Mouse (Mus musculus) E14TG2a.4 (cell line): ENCODE data around the gene Hmg20a.
A peak's percentile ranks its signal among the peaks of the same experiment; 100 is the strongest.

Source experiments
- H3K27me3 ChIP-seq: 2 replicates; pipeline ENCODE4 v1.6.1; 2014; ENCODE audit warnings: low read length, control low read depth; ENCODE audit not compliant: insufficient read depth
- H3K36me3 ChIP-seq: 2 replicates; pipeline ENCODE4 v1.6.1; 2014; ENCODE audit warnings: low read length, control low read depth; ENCODE audit not compliant: insufficient read depth
- H3K4me1 ChIP-seq: replicated peaks from 2 replicates; pipeline ENCODE4 v1.6.1; 2014; ENCODE audit warnings: low read depth, low read length, control low read depth
- H3K4me3 ChIP-seq: replicated peaks from 2 replicates; pipeline ENCODE4 v1.5.1; 2014; ENCODE audit warnings: mild to moderate bottlenecking, low read length
- H3K9me3 ChIP-seq: 2 replicates; pipeline ENCODE4 v1.6.1; 2014; ENCODE audit warnings: low read length, control low read depth
- CTCF ChIP-seq: conservative IDR thresholded peaks from 2 replicates; pipeline ENCODE4 v1.5.1; 2014; ENCODE audit warnings: low read length
- NANOG ChIP-seq: IDR thresholded peaks from 2 replicates; pipeline ENCODE4 v1.6.1; 2014; ENCODE audit warnings: borderline replicate concordance, low read length, mixed read lengths
- POU5F1 ChIP-seq: IDR thresholded peaks from 2 replicates; pipeline ENCODE4 v1.6.1; 2014; ENCODE audit warnings: low read length, borderline replicate concordance

Gene Hmg20a

GRCm38 (mm10) chr9:56417948-56418737 is at the start of gene Hmg20a, which contains the start of gene Peak1:
Gene Hmg20a, plus strand, starts transcription at chr9:56418609.
Gene Peak1, minus strand, starts transcription at chr9:56418067.
- Histone ChIP-seq H3K9me3 (no peaks in the 10 kb centered on the region), H3K4me3 (peak within 1 kb of the TSS; percentile 93), H3K4me1 (peaks cover 50% of the 10 kb centered on the region), H3K27me3 (no peaks in the 10 kb centered on the region), H3K36me3 (no peaks in the 10 kb centered on the region)
- TF ChIP-seq POU5F1 (no peak), CTCF (no peak), NANOG (peak; percentile 66; the same call in 1 of the 2 replicates)

GRCm38 (mm10) chr9:56368814-56369213 is 49.6 kb upstream of the Hmg20a start:
- Histone ChIP-seq H3K9me3 (no peaks in the 10 kb centered on the region), H3K36me3 (no peaks in the 10 kb centered on the region), H3K27me3 (no peaks in the 10 kb centered on the region), H3K4me1 (peaks cover 11% of the 10 kb centered on the region), H3K4me3 (no peak overlapping the region)
- TF ChIP-seq POU5F1 (no peak), NANOG (no peak), CTCF (no peak)

- TF ChIP-seq NANOG (no peak), CTCF (no peak), POU5F1 (no peak)
- no peak overlapping the region for H3K4me3 ChIP-seq
- no peaks in the 10 kb centered on the region for H3K36me3 ChIP-seq
- H3K4me1 ChIP-seq = peaks cover 11% of the 10 kb centered on the region
- no peaks in the 10 kb centered on the region for H3K27me3 ChIP-seq
- H3K9me3 ChIP-seq = no peaks in the 10 kb centered on the region
Observed at GRCm38 (mm10) chr9:56370710-56371109, 47.7 kb upstream of the Hmg20a start.

GRCm38 (mm10) chr9:56374401-56374800 is 44.0 kb upstream of the Hmg20a start:
- Histone ChIP-seq H3K4me3 (no peak overlapping the region), H3K4me1 (no peaks in the 10 kb centered on the region), H3K27me3 (no peaks in the 10 kb centered on the region), H3K9me3 (no peaks in the 10 kb centered on the region), H3K36me3 (no peaks in the 10 kb centered on the region)
- TF ChIP-seq POU5F1 (no peak), CTCF (no peak), NANOG (no peak)

- Histone ChIP-seq H3K4me3 (no peak overlapping the region), H3K9me3 (peaks cover 6% of the 10 kb centered on the region; the same call in 1 of the 2 replicates), H3K36me3 (no peaks in the 10 kb centered on the region), H3K27me3 (no peaks in the 10 kb centered on the region), H3K4me1 (no peaks in the 10 kb centered on the region)
- no peak for TF ChIP-seq POU5F1
- no peak for TF ChIP-seq CTCF
- TF ChIP-seq NANOG = no peak
Observed at GRCm38 (mm10) chr9:56382786-56383185, 35.6 kb upstream of the Hmg20a start.

GRCm38 (mm10) chr9:56392857-56393256 is 25.6 kb upstream of the Hmg20a start:
- H3K4me1 ChIP-seq = peaks cover 5% of the 10 kb centered on the region; the same call in 1 of the 2 replicates
- H3K9me3 ChIP-seq = no peaks in the 10 kb centered on the region
- H3K4me3 ChIP-seq = no peak overlapping the region
- no peaks in the 10 kb centered on the region for H3K27me3 ChIP-seq
- H3K36me3 ChIP-seq = no peaks in the 10 kb centered on the region
- no peak for TF ChIP-seq CTCF
- no peak for TF ChIP-seq NANOG

- TF ChIP-seq POU5F1 (no peak), CTCF (no peak), NANOG (no peak)
- no peaks in the 10 kb centered on the region for H3K27me3 ChIP-seq
Observed at GRCm38 (mm10) chr9:56396306-56396705, 22.1 kb upstream of the Hmg20a start.

GRCm38 (mm10) chr9:56404619-56405018 is 13.8 kb upstream of the Hmg20a start:
- Histone ChIP-seq H3K4me3 (no peak overlapping the region), H3K36me3 (no peaks in the 10 kb centered on the region), H3K4me1 (no peaks in the 10 kb centered on the region), H3K9me3 (no peaks in the 10 kb centered on the region), H3K27me3 (no peaks in the 10 kb centered on the region)
- TF ChIP-seq NANOG = no peak
- no peak for TF ChIP-seq POU5F1
- TF ChIP-seq CTCF = no peak

More at GRCm38 (mm10) chr9:56396306-56396705, 22.1 kb upstream of the Hmg20a start:
- Histone ChIP-seq H3K4me1 (peaks cover 9% of the 10 kb centered on the region; the same call in 1 of the 2 replicates), H3K36me3 (no peaks in the 10 kb centered on the region), H3K9me3 (no peaks in the 10 kb centered on the region), H3K4me3 (no peak overlapping the region)
